ENCODE assay signal across 8 mouse cellular contexts in genomic region chr9:21962416-21963059, GRCm38 (mm10). TPM values are rescaled to one million over a fixed set of nuclear protein-coding genes. Genes with fewer than 3 reads are reported as not detected.
DNase-seq lines count a peak whose midpoint lies in the region; ATAC-seq and TF ChIP-seq lines count a peak whose summit lies in the region.

No protein-coding gene starts in this region.

- peak overlapping the region; percentile 50 for H3K4me3 ChIP-seq in intestine, postnatal 0 days (ENCODE audit: low read depth, low read length)
- H3K4me3 ChIP-seq in limb, embryonic 12.5 days (replicated peaks) = peak overlapping the region; percentile 46
- peak overlapping the region; percentile 39 for H3K4me3 ChIP-seq in midbrain, embryonic 12.5 days

- no peak overlapping the region for H3K27ac ChIP-seq in intestine, postnatal 0 days (ENCODE audit: low read depth, low read length)
- H3K27ac ChIP-seq in limb, embryonic 12.5 days = no peak overlapping the region
- H3K27ac ChIP-seq in midbrain, embryonic 12.5 days (replicated peaks) = no peak overlapping the region

- H3K4me2 ChIP-seq in intestine, postnatal 0 days (replicated peaks; ENCODE audit: low read depth) = peak overlapping the region; percentile 88
- H3K4me2 ChIP-seq in limb, embryonic 12.5 days = peak overlapping the region; percentile 85
- H3K4me2 ChIP-seq in midbrain, embryonic 12.5 days (replicated peaks) = peak overlapping the region; percentile 63

- H3K4me1 ChIP-seq in intestine, postnatal 0 days (replicated peaks; ENCODE audit: control insufficient read depth, insufficient read depth, low read length) = no peaks in the 10 kb centered on the region; the same call in 1 of the 2 replicates
- peaks cover 29% of the 10 kb centered on the region for H3K4me1 ChIP-seq in limb, embryonic 12.5 days (replicated peaks)
- peaks cover 28% of the 10 kb centered on the region for H3K4me1 ChIP-seq in midbrain, embryonic 12.5 days

- peak; percentile 15 for DNase-seq in gastrocnemius, adult 18-20 months (ENCODE audit: low spot score)
- DNase-seq in gastrocnemius, adult 8-10 months (ENCODE audit: low spot score in 2 of 2) = no peak
- DNase-seq in embryo, embryonic 10.5 days (ENCODE audit: low spot score) = peak; percentile 85
- peak; percentile 98 for DNase-seq in heart, adult 11 months
- DNase-seq in spleen, adult 18-20 months = peak; percentile 25 to 39

- ATAC-seq in intestine, postnatal 0 days = peak; percentile 18; the same call in 1 of the 2 replicates
- ATAC-seq in limb, embryonic 12.5 days (ENCODE audit: insufficient number of reproducible peaks, insufficient read depth, low FRiP score, low TSS enrichment, low read depth) = peak; percentile 81
- ATAC-seq in midbrain, embryonic 12.5 days (ENCODE audit: low FRiP score, low read depth) = peak; percentile 45; the same call in 1 of the 2 replicates

- 0 out of 2 replicates have a peak overlapping the region, but pooled peaks have one; percentile 17 for H3K9ac ChIP-seq in intestine, postnatal 0 days (ENCODE audit: low read depth, low read length)
- peak overlapping the region; percentile 62 for H3K9ac ChIP-seq in limb, embryonic 12.5 days (replicated peaks)
- peak overlapping the region; percentile 43 for H3K9ac ChIP-seq in midbrain, embryonic 12.5 days (replicated peaks)

- H3K36me3 ChIP-seq in intestine, postnatal 0 days (ENCODE audit: control insufficient read depth, insufficient read depth) = no peaks in the 10 kb centered on the region
- no peaks in the 10 kb centered on the region for H3K36me3 ChIP-seq in limb, embryonic 12.5 days
- H3K36me3 ChIP-seq in midbrain, embryonic 12.5 days = no peaks in the 10 kb centered on the region

- H3K9me3 ChIP-seq in intestine, postnatal 0 days (ENCODE audit: control insufficient read depth) = no peaks in the 10 kb centered on the region
- H3K9me3 ChIP-seq in limb, embryonic 12.5 days = no peaks in the 10 kb centered on the region
- no peaks in the 10 kb centered on the region for H3K9me3 ChIP-seq in midbrain, embryonic 12.5 days

- H3K27me3 ChIP-seq in intestine, postnatal 0 days (replicated peaks; ENCODE audit: control insufficient read depth, insufficient read depth, low read length) = peaks cover 34% of the 10 kb centered on the region
- H3K27me3 ChIP-seq in limb, embryonic 12.5 days = peaks cover 63% of the 10 kb centered on the region
- peaks cover 59% of the 10 kb centered on the region for H3K27me3 ChIP-seq in midbrain, embryonic 12.5 days

- WGBS in intestine, postnatal 0 days = 4% methylated on average over 34 of the region's 34 CpGs
- WGBS in limb, embryonic 12.5 days = 3% methylated on average over 34 of the region's 34 CpGs
- 3% methylated on average over 34 of the region's 34 CpGs for WGBS in midbrain, embryonic 12.5 days

- TF ChIP-seq CTCF in intestine, postnatal 0 days (IDR thresholded peaks at IDR 0.05; ENCODE audit: low read depth) = peak; percentile 37

RNA-seq across cellular contexts. Expression of gene Epor, which starts 0.8 kb away (rescaled TPM):
- total RNA-seq in gastrocnemius, adult 18-20 months (2021) = under 1 TPM in 1 of 2 experiments, not detected in 1; 0.21 TPM
- under 1 TPM in 2 of 4 experiments, not detected in 2; 0.17 to 0.31 TPM for total RNA-seq in gastrocnemius, adult 8-10 months (2022)
- polyA plus RNA-seq in intestine, postnatal 0 days (2015; fragmentation: Nextera tagmentation; extraction: Ambion mirVana) = 3.2 and 3.8 TPM in 2 replicates
- polyA plus RNA-seq in limb, embryonic 12.5 days (2016; fragmentation: Nextera tagmentation; extraction: Ambion mirVana) = 6.9 and 8.1 TPM in 2 replicates
- polyA plus RNA-seq in midbrain, embryonic 12.5 days (2016; fragmentation: Nextera tagmentation; extraction: Ambion mirVana) = 3.0 and 3.4 TPM in 2 replicates

RNA-seq across cellular contexts. Expression of gene Swsap1, which starts 7.0 kb away (rescaled TPM):
- total RNA-seq in gastrocnemius, adult 18-20 months (2021) = 1 to 10 TPM; 2.1 to 2.3 TPM
- total RNA-seq in gastrocnemius, adult 8-10 months (2022) = 1 to 10 TPM; 2.4 to 3.0 (median 2.7) TPM
- polyA plus RNA-seq in intestine, postnatal 0 days (2015; fragmentation: Nextera tagmentation; extraction: Ambion mirVana) = 4.6 and 4.8 TPM in 2 replicates
- 7.3 and 7.4 TPM in 2 replicates for polyA plus RNA-seq in limb, embryonic 12.5 days (2016; fragmentation: Nextera tagmentation; extraction: Ambion mirVana)
- polyA plus RNA-seq in midbrain, embryonic 12.5 days (2016; fragmentation: Nextera tagmentation; extraction: Ambion mirVana) = 7.8 and 8.1 TPM in 2 replicates

RNA-seq across cellular contexts. Expression of gene Plppr2, which starts 25.7 kb away (rescaled TPM):
- under 1 TPM; 0.50 to 0.81 TPM for total RNA-seq in gastrocnemius, adult 18-20 months (2021)
- total RNA-seq in gastrocnemius, adult 8-10 months (2022) = 1 to 10 TPM in 1 of 4 experiments, under 1 TPM in 3; 0.36 to 1.1 (median 0.60) TPM
- polyA plus RNA-seq in intestine, postnatal 0 days (2015; fragmentation: Nextera tagmentation; extraction: Ambion mirVana) = 2.9 and 3.2 TPM in 2 replicates
- 9.3 and 11.9 TPM in 2 replicates for polyA plus RNA-seq in limb, embryonic 12.5 days (2016; fragmentation: Nextera tagmentation; extraction: Ambion mirVana)
- polyA plus RNA-seq in midbrain, embryonic 12.5 days (2016; fragmentation: Nextera tagmentation; extraction: Ambion mirVana) = 45.6 and 47.0 TPM in 2 replicates

RNA-seq across cellular contexts. Expression of gene Rgl3, which starts 26.7 kb away (rescaled TPM):
- total RNA-seq in gastrocnemius, adult 18-20 months (2021) = under 1 TPM; 0.39 to 0.55 TPM
- under 1 TPM; 0.27 to 0.88 (median 0.63) TPM for total RNA-seq in gastrocnemius, adult 8-10 months (2022)
- 2.1 and 2.5 TPM in 2 replicates for polyA plus RNA-seq in intestine, postnatal 0 days (2015; fragmentation: Nextera tagmentation; extraction: Ambion mirVana)
- 1.8 and 2.6 TPM in 2 replicates for polyA plus RNA-seq in limb, embryonic 12.5 days (2016; fragmentation: Nextera tagmentation; extraction: Ambion mirVana)
- 2.7 TPM in 2 replicates for polyA plus RNA-seq in midbrain, embryonic 12.5 days (2016; fragmentation: Nextera tagmentation; extraction: Ambion mirVana)

RNA-seq across cellular contexts. Expression of gene Tmem205, which starts 35.2 kb away (rescaled TPM):
- total RNA-seq in gastrocnemius, adult 18-20 months (2021) = 10 to 100 TPM; 10.5 to 13.8 TPM
- total RNA-seq in gastrocnemius, adult 8-10 months (2022) = 10 to 100 TPM; 11.1 to 13.9 (median 13.1) TPM
- polyA plus RNA-seq in intestine, postnatal 0 days (2015; fragmentation: Nextera tagmentation; extraction: Ambion mirVana) = 83.1 and 88.2 TPM in 2 replicates
- polyA plus RNA-seq in limb, embryonic 12.5 days (2016; fragmentation: Nextera tagmentation; extraction: Ambion mirVana) = 33.4 and 39.4 TPM in 2 replicates
- 32.7 and 36.9 TPM in 2 replicates for polyA plus RNA-seq in midbrain, embryonic 12.5 days (2016; fragmentation: Nextera tagmentation; extraction: Ambion mirVana)

Comparison
In these comparisons a context has a peak if more than half of its experiments do, and no peak if none do; other contexts are left out.
1. DNase-seq: peak in gastrocnemius, adult 18-20 months (single experiment), embryo, embryonic 10.5 days (single experiment), heart, adult 11 months (single experiment) and spleen, adult 18-20 months (2 of 2); none in gastrocnemius, adult 8-10 months (0 of 2).
2. ATAC-seq: peak in every context shown above with its lines; median percentile 81 in limb, embryonic 12.5 days; 45 in midbrain, embryonic 12.5 days; 18 in intestine, postnatal 0 days.
3. Peak in every context shown above with its lines, with median percentiles within 50 percentile points of each other: H3K4me2 ChIP-seq, H3K4me3 ChIP-seq and H3K9ac ChIP-seq.